Mouse (Mus musculus): ENCODE results near the gene Gm3448.

DNA sequence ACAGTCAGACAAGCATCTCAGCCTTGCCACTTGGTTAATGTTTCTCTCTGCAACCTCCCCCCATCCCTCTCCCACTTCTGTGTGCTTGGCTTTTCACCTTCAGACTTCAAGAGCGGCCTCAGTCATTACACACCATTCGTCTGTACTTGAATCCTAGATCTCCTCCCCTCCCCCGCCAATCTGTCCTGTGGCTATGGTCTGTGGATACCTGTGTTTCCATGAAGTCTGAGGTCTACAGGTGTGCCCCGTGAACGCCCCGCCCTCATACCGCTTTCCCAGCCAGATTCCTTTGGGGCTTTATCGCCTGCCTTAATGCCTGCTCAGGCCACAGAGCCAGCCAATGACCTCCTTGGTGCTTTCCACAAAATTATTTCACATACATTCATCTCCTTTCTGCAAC lies 33.7 kb upstream of the Gm3448 start:
- TF ChIP-seq CTCF (IDR thresholded peaks at IDR 0.05; ENCODE audit: low read depth) (no peak), EP300 (IDR thresholded peaks at IDR 0.05; ENCODE audit: low read depth) (no peak)

Measured in heart, postnatal 0 days (tissue).